Mouse (Mus musculus): ENCODE data around the gene Gm340.

DNA sequence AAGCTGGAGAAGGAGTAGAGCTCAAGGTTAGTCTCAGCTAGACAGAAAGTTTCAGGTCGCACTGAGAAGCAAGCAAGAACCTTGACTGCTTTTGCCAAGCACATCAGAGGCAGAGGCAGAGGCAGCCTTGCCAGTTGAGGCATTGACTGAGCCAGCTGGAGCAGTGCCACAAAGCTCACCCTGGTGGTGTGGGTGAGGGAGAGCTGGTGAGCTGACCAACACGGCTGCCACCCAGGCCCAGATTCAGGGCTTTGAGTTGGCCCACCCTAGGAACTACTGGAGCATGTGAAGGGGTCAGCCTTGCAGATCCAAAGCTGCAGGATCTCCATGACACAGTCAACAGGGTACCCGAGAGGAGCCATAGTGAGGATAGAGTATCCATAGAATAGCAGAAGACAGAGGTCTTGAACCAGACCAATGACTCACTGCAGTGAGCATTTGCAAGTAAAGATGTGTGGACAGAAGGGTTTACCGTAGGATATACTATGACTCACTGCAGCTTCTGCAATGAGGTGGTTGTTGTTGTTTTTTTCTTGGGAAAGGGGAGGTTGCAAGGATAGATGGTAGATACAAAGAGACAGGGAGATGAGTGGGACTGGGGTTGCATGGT lies 2.8 kb upstream of the Gm340 start:
- TF ChIP-seq POLR2AphosphoS2 (IDR thresholded peaks at IDR 0.05; ENCODE audit: insufficient read length, low read depth) (no peak), USF1 (IDR thresholded peaks at IDR 0.05; ENCODE audit: low read depth) (no peak), POLR2A (IDR thresholded peaks at IDR 0.05; ENCODE audit: insufficient read length, low read depth) (no peak)

All from myocyte (in vitro differentiated cells).